Mouse (Mus musculus): ENCODE data around the gene Adamtsl1. TPM values are rescaled to one million over a fixed set of nuclear protein-coding genes. Genes with fewer than 3 reads are reported as not detected.

The Adamtsl1 gene
- polyA plus RNA-seq, 1 experiment = 0.55 TPM

- 91% methylated on average over 6 of the region's 6 CpGs for WGBS
- no peak overlapping the region for H3K27ac ChIP-seq (ENCODE audit: insufficient read depth, low read length)
- no peak for TF ChIP-seq CTCF (IDR thresholded peaks at IDR 0.05; ENCODE audit: extremely low read depth, insufficient read depth, insufficient read length, insufficient replicate concordance)
- no peak for TF ChIP-seq POLR2A (IDR thresholded peaks at IDR 0.05; ENCODE audit: low read depth, low read length)
- H3K36me3 ChIP-seq (ENCODE audit: control insufficient read depth, insufficient read depth, low read length) = no peaks in the 10 kb centered on the region
- no peak for DNase-seq (ENCODE audit: low read depth in 1 of 2, low spot score in 2 of 2)
- no peaks in the 10 kb centered on the region for H3K4me1 ChIP-seq (ENCODE audit: control insufficient read depth, insufficient read depth, insufficient read length)
- no peak overlapping the region for H3K4me3 ChIP-seq (ENCODE audit: extremely low read depth, insufficient read depth, insufficient read length)
- H3K27me3 ChIP-seq (ENCODE audit: control insufficient read depth, insufficient read depth, low read length) = no peaks in the 10 kb centered on the region
Observed at GRCm38 (mm10) chr4:86045448-86045847, 531.5 kb downstream of the Adamtsl1 start.

- Histone ChIP-seq H3K4me1 (ENCODE audit: control insufficient read depth, insufficient read depth, insufficient read length) (no peaks in the 10 kb centered on the region), H3K27ac (ENCODE audit: insufficient read depth, low read length) (no peak overlapping the region), H3K4me3 (ENCODE audit: extremely low read depth, insufficient read depth, insufficient read length) (no peak overlapping the region), H3K36me3 (ENCODE audit: control insufficient read depth, insufficient read depth, low read length) (no peaks in the 10 kb centered on the region), H3K27me3 (ENCODE audit: control insufficient read depth, insufficient read depth, low read length) (no peaks in the 10 kb centered on the region)
- DNase-seq (ENCODE audit: low read depth in 1 of 2, low spot score in 2 of 2) = no peak
- TF ChIP-seq POLR2A (IDR thresholded peaks at IDR 0.05; ENCODE audit: low read depth, low read length) (no peak), CTCF (IDR thresholded peaks at IDR 0.05; ENCODE audit: extremely low read depth, insufficient read depth, insufficient read length, insufficient replicate concordance) (no peak)
- 80% methylated on average over 6 of the region's 6 CpGs for WGBS
Observed at GRCm38 (mm10) chr4:86045876-86046275, 531.9 kb downstream of the Adamtsl1 start.

GRCm38 (mm10) chr4:86046881-86047280, 532.9 kb downstream of the Adamtsl1 start:
- no peak for TF ChIP-seq POLR2A (IDR thresholded peaks at IDR 0.05; ENCODE audit: low read depth, low read length)
- TF ChIP-seq CTCF (IDR thresholded peaks at IDR 0.05; ENCODE audit: extremely low read depth, insufficient read depth, insufficient read length, insufficient replicate concordance) = no peak
- no peak overlapping the region for H3K4me3 ChIP-seq (ENCODE audit: extremely low read depth, insufficient read depth, insufficient read length)
- WGBS = 82% methylated on average over 1 of the region's 1 CpGs

GRCm38 (mm10) chr4:86053487-86054237, 539.7 kb downstream of the Adamtsl1 start:
- TF ChIP-seq POLR2A (IDR thresholded peaks at IDR 0.05; ENCODE audit: low read depth, low read length) = no peak
- TF ChIP-seq CTCF (IDR thresholded peaks at IDR 0.05; ENCODE audit: extremely low read depth, insufficient read depth, insufficient read length, insufficient replicate concordance) = no peak
- WGBS = 6% methylated on average over 19 of the region's 20 CpGs
- no peak for DNase-seq (ENCODE audit: low read depth in 1 of 2, low spot score in 2 of 2)

More at GRCm38 (mm10) chr4:86046881-86047280, 532.9 kb downstream of the Adamtsl1 start:
- no peaks in the 10 kb centered on the region for H3K4me1 ChIP-seq (ENCODE audit: control insufficient read depth, insufficient read depth, insufficient read length)
- no peak overlapping the region for H3K27ac ChIP-seq (ENCODE audit: insufficient read depth, low read length)
- no peak for DNase-seq (ENCODE audit: low read depth in 1 of 2, low spot score in 2 of 2)
- H3K27me3 ChIP-seq (ENCODE audit: control insufficient read depth, insufficient read depth, low read length) = no peaks in the 10 kb centered on the region
- H3K36me3 ChIP-seq (ENCODE audit: control insufficient read depth, insufficient read depth, low read length) = no peaks in the 10 kb centered on the region

GRCm38 (mm10) chr4:86060614-86061013, 546.6 kb downstream of the Adamtsl1 start:
- no peak for DNase-seq (ENCODE audit: low read depth in 1 of 2, low spot score in 2 of 2)
- 84% methylated on average over 4 of the region's 4 CpGs for WGBS

More at GRCm38 (mm10) chr4:86053487-86054237, 539.7 kb downstream of the Adamtsl1 start:
- Histone ChIP-seq H3K27me3 (ENCODE audit: control insufficient read depth, insufficient read depth, low read length) (no peaks in the 10 kb centered on the region), H3K36me3 (ENCODE audit: control insufficient read depth, insufficient read depth, low read length) (no peaks in the 10 kb centered on the region), H3K4me3 (ENCODE audit: extremely low read depth, insufficient read depth, insufficient read length) (no peak overlapping the region), H3K4me1 (ENCODE audit: control insufficient read depth, insufficient read depth, insufficient read length) (no peaks in the 10 kb centered on the region), H3K27ac (ENCODE audit: insufficient read depth, low read length) (no peak overlapping the region)

GRCm38 (mm10) chr4:86068376-86068775, 554.4 kb downstream of the Adamtsl1 start:
- H3K36me3 ChIP-seq (ENCODE audit: control insufficient read depth, insufficient read depth, low read length) = no peaks in the 10 kb centered on the region
- WGBS = 89% methylated on average over 5 of the region's 5 CpGs
- no peak overlapping the region for H3K4me3 ChIP-seq (ENCODE audit: extremely low read depth, insufficient read depth, insufficient read length)
- H3K27me3 ChIP-seq (ENCODE audit: control insufficient read depth, insufficient read depth, low read length) = no peaks in the 10 kb centered on the region
- TF ChIP-seq CTCF (IDR thresholded peaks at IDR 0.05; ENCODE audit: extremely low read depth, insufficient read depth, insufficient read length, insufficient replicate concordance) (no peak), POLR2A (IDR thresholded peaks at IDR 0.05; ENCODE audit: low read depth, low read length) (no peak)
- H3K27ac ChIP-seq (ENCODE audit: insufficient read depth, low read length) = no peak overlapping the region
- H3K4me1 ChIP-seq (ENCODE audit: control insufficient read depth, insufficient read depth, insufficient read length) = no peaks in the 10 kb centered on the region
- no peak for DNase-seq (ENCODE audit: low read depth in 1 of 2, low spot score in 2 of 2)

More at GRCm38 (mm10) chr4:86060614-86061013, 546.6 kb downstream of the Adamtsl1 start:
- no peaks in the 10 kb centered on the region for H3K27me3 ChIP-seq (ENCODE audit: control insufficient read depth, insufficient read depth, low read length)
- H3K36me3 ChIP-seq (ENCODE audit: control insufficient read depth, insufficient read depth, low read length) = no peaks in the 10 kb centered on the region
- no peak overlapping the region for H3K4me3 ChIP-seq (ENCODE audit: extremely low read depth, insufficient read depth, insufficient read length)
- TF ChIP-seq POLR2A (IDR thresholded peaks at IDR 0.05; ENCODE audit: low read depth, low read length) (no peak), CTCF (IDR thresholded peaks at IDR 0.05; ENCODE audit: extremely low read depth, insufficient read depth, insufficient read length, insufficient replicate concordance) (no peak)
- H3K27ac ChIP-seq (ENCODE audit: insufficient read depth, low read length) = no peak overlapping the region
- no peaks in the 10 kb centered on the region for H3K4me1 ChIP-seq (ENCODE audit: control insufficient read depth, insufficient read depth, insufficient read length)

Measured in spleen, adult 2 months (tissue).